Comparison of ENCODE assay signal across 26 mouse cellular contexts in the genomic region with DNA sequence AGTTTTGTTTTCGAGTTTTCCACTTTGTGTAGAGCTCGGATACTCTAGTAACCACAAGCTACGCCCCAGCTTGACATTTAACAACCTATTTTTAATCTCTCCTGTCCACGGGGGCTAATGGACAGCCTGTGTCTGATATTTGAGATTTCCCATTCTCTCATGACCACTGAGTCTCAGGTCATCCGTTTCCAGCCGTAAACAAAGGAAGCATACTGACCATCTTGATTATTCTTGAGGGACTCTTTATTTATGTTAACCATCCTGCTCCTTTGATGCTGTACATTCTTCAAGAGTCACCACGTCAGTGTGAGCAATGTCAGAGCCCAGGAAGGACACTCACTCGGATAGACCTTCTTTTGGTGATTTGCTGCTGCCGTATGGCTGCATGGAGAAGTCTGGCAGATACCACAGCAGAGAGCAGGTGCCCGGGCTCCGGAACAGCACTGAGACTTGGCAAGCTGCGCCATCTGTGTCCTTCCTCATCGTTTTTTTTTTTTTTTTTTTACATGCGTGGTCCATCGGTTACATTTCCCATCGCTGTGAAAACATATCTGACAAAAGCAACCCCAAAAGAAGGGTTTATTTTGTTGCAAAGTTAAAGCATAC.
DNase-seq lines count a peak whose midpoint lies in the region; ATAC-seq and TF ChIP-seq lines count a peak whose summit lies in the region.
"Had no signal": no experiment of that assay in that cellular context is flagged by ENCODE, and none has a peak within 500 bp of the region (broad histone marks: within the 10 kb centered on the region; RNA-seq: fewer than 3 reads in every experiment).

No protein-coding gene starts in this region.

- no peaks in the 10 kb centered on the region for H3K4me1 ChIP-seq in lung, postnatal 0 days (ENCODE audit: insufficient read depth, low read depth, low read length)
- H3K4me1 ChIP-seq: embryonic facial prominence, embryonic 10.5 days; heart, embryonic 15.5 days; hindbrain, embryonic 13.5 days; limb, embryonic 10.5 days; liver, embryonic 15.5 days; midbrain, embryonic 10.5 days; stomach, embryonic 15.5 days had no signal

- H3K9me3 ChIP-seq in lung, postnatal 0 days (ENCODE audit: low read length) = no peaks in the 10 kb centered on the region
- H3K9me3 ChIP-seq: heart, embryonic 15.5 days; hindbrain, embryonic 13.5 days; limb, embryonic 10.5 days; liver, embryonic 15.5 days; midbrain, embryonic 10.5 days; stomach, embryonic 15.5 days had no signal

- peak; percentile 11 for DNase-seq in lung, postnatal 0 days (ENCODE audit: low spot score)
- no peak for DNase-seq in lung, postnatal 14 days
- DNase-seq in cerebellum, adult 8-10 months = peak; percentile 54
- DNase-seq in cerebellum, postnatal 36 days = peak; percentile 56 to 62
- DNase-seq in adrenal gland, adult 8-10 months = no peak
- no peak for DNase-seq in thymus, postnatal 4 days
- DNase-seq: adrenal gland, postnatal 14 days; gastrocnemius, postnatal 36 days; heart, postnatal 36 days; kidney, adult 18-20 months; liver; thymus, postnatal 36 days had no signal

- no peak overlapping the region for H3K4me3 ChIP-seq in lung, postnatal 0 days (ENCODE audit: low read depth, low read length)
- H3K4me3 ChIP-seq: embryonic facial prominence, embryonic 10.5 days; heart, embryonic 15.5 days; hindbrain, embryonic 13.5 days; left cerebral cortex, adult 2 months; limb, embryonic 10.5 days; liver, embryonic 15.5 days; midbrain, embryonic 10.5 days; stomach, embryonic 15.5 days had no signal

- no peak overlapping the region for H3K9ac ChIP-seq in lung, postnatal 0 days (replicated peaks; ENCODE audit: low read depth)
- H3K9ac ChIP-seq: heart, embryonic 15.5 days; hindbrain, embryonic 13.5 days; liver, embryonic 15.5 days; stomach, embryonic 15.5 days had no signal

- WGBS in lung, postnatal 0 days = 59% methylated on average over 16 of the region's 16 CpGs

- TF ChIP-seq CTCF in lung, postnatal 0 days (IDR thresholded peaks at IDR 0.05) = no peak

- H3K27me3 ChIP-seq in lung, postnatal 0 days (replicated peaks; ENCODE audit: insufficient read depth, low read length) = no peaks in the 10 kb centered on the region
- H3K27me3 ChIP-seq: heart, embryonic 15.5 days; hindbrain, embryonic 13.5 days; liver, embryonic 15.5 days; stomach, embryonic 15.5 days had no signal

- H3K27ac ChIP-seq in lung, postnatal 0 days (ENCODE audit: low read length) = no peak overlapping the region
- H3K27ac ChIP-seq: embryonic facial prominence, embryonic 10.5 days; heart, embryonic 15.5 days; hindbrain, embryonic 13.5 days; kidney, postnatal 0 days; left cerebral cortex, adult 2 months; limb, embryonic 10.5 days; liver, embryonic 15.5 days; macrophage; midbrain, embryonic 10.5 days; stomach, embryonic 15.5 days had no signal

- H3K36me3 ChIP-seq in lung, postnatal 0 days (ENCODE audit: insufficient read depth, low read length) = no peaks in the 10 kb centered on the region
- H3K36me3 ChIP-seq: embryonic facial prominence, embryonic 10.5 days; heart, embryonic 15.5 days; hindbrain, embryonic 13.5 days; limb, embryonic 10.5 days; liver, embryonic 15.5 days; midbrain, embryonic 10.5 days; stomach, embryonic 15.5 days had no signal

- no peak overlapping the region for H3K4me2 ChIP-seq in lung, postnatal 0 days (replicated peaks; ENCODE audit: low read depth, low read length)
- H3K4me2 ChIP-seq: heart, embryonic 15.5 days; hindbrain, embryonic 13.5 days; liver, embryonic 15.5 days; stomach, embryonic 15.5 days had no signal

- peak; percentile 92 for TF ChIP-seq EP300 in lung, postnatal 0 days (IDR thresholded peaks at IDR 0.05)

- ATAC-seq in lung, postnatal 0 days = peak; percentile 57
- ATAC-seq in megakaryocyte-erythroid progenitor cell, adult 5-6 weeks (replicated peaks; ENCODE audit: low FRiP score, low TSS enrichment, poor library complexity, severe bottlenecking) = no peak
- ATAC-seq: activated CD4-positive, CD25-positive, alpha-beta regulatory T cell, adult 4 months; forebrain, embryonic 16.5 days; midbrain, embryonic 16.5 days had no signal

Comparison
In these comparisons a context has a peak if more than half of its experiments do, and no peak if none do; other contexts are left out.
1. DNase-seq: peak in lung, postnatal 0 days (single experiment), cerebellum, adult 8-10 months (single experiment) and cerebellum, postnatal 36 days (2 of 2); none in lung, postnatal 14 days (single experiment), adrenal gland, adult 8-10 months (single experiment) and thymus, postnatal 4 days (single experiment).